Mouse (Mus musculus) midbrain, embryonic 14.5 days (tissue): ENCODE measurements around the gene Olfr727. TPM values are rescaled to one million over a fixed set of nuclear protein-coding genes. Genes with fewer than 3 reads are reported as not detected.

Experiments used
- ATAC-seq: fragments of 200-750 bp; cut with Nextera tagmentation; 2 replicates; pipeline ENCODE4 v1.8.0; 2017; ENCODE audit warnings: moderate number of reproducible peaks, moderate library complexity; ENCODE audit not compliant: low FRiP score, low TSS enrichment
- DNase-seq: peaks from one replicate; pipeline ENCODE4 v3.0.0-alpha.2; 2015
- H3K27ac ChIP-seq: fragments of 300-500 bp; sonication (generic); replicated peaks from 2 replicates; pipeline ENCODE4 v1.5.1; 2014; ENCODE audit warnings: mild to moderate bottlenecking, low read depth, low read length, moderate library complexity
- H3K27me3 ChIP-seq: fragments of 300-500 bp; sonication (generic); 2 replicates; pipeline ENCODE4 v1.6.1; 2014; ENCODE audit warnings: low read length, control low read depth, mixed read lengths; ENCODE audit not compliant: control insufficient read depth, insufficient read depth
- H3K36me3 ChIP-seq: fragments of 300-500 bp; sonication (generic); 2 replicates; pipeline ENCODE4 v1.6.1; 2014; ENCODE audit warnings: low read length, control low read depth; ENCODE audit not compliant: control insufficient read depth, insufficient read depth
- H3K4me1 ChIP-seq: fragments of 300-500 bp; sonication (generic); 2 replicates; pipeline ENCODE4 v1.6.1; 2014; ENCODE audit warnings: mild to moderate bottlenecking, antibody characterized with exemption, low read length, control low read depth; ENCODE audit not compliant: control insufficient read depth, insufficient read depth
- H3K4me2 ChIP-seq: fragments of 300-500 bp; sonication (generic); 2 replicates; pipeline ENCODE4 v1.6.1; 2014; ENCODE audit warnings: mild to moderate bottlenecking, low read length, moderate library complexity
- H3K4me3 ChIP-seq: fragments of 300-500 bp; sonication (generic); replicated peaks from 2 replicates; pipeline ENCODE4 v1.5.1; 2014; ENCODE audit warnings: low read depth, low read length
- H3K9ac ChIP-seq: fragments of 300-500 bp; sonication (generic); replicated peaks from 2 replicates; pipeline ENCODE4 v1.6.1; 2014; ENCODE audit warnings: mild to moderate bottlenecking, low read length, moderate library complexity
- H3K9me3 ChIP-seq: fragments of 300-500 bp; sonication (generic); 2 replicates; pipeline ENCODE4 v1.6.1; 2016; ENCODE audit warnings: low read length, control low read depth, mixed read lengths; ENCODE audit not compliant: control insufficient read depth
- WGBS: fragments of 180-500 bp; shearing (Covaris S2); extraction: QIAGEN DNeasy Blood & Tissue Kit; methylation state at CpG from one replicate; pipeline ENCODE4 v1.1.7; 2014; 5-methylcytosine and 5-hydroxymethylcytosine counted together
- polyA plus RNA-seq: library from polyadenylated mRNA; unstranded; fragments of >200 nt; fragmentation: Nextera tagmentation; extraction: Ambion mirVana; gene quantifications from 2 replicates; pipeline ENCODE4 v1.2.1, GENCODE M21; 2014

Olfr727 gene
- not detected in 2 replicates for polyA plus RNA-seq

DNA sequence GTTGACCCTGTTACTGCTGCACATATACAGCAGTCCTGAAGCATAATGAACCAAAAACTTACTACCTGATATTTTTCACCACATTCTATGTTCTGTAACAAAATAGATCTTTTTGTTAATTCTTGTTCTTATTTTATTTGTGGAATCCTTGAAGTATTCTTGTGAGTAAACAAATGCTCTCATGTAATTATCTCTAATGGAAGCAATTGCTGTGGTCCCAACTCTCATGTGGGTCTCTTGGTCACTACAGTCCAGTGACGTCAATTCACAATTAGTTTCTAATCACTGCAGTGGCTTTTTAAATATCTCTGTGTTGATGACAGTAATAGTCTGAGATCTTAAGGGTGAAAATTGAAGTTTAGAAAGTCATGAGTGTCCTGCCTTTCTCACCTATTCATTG is at the start of gene Olfr727:
Gene Olfr727 (plus strand): TSS at position 301 of the 400 bp plus-strand sequence.
- Histone ChIP-seq H3K27me3 (no peaks in the 10 kb centered on the region), H3K9ac (no peak within 1 kb of the TSS), H3K36me3 (no peaks in the 10 kb centered on the region), H3K4me2 (no peak within 1 kb of the TSS), H3K4me3 (no peak within 1 kb of the TSS), H3K4me1 (no peaks in the 10 kb centered on the region), H3K9me3 (no peaks in the 10 kb centered on the region), H3K27ac (no peak within 1 kb of the TSS)
- no peak for ATAC-seq
- no peak for DNase-seq
- 89% methylated on average over 1 of the region's 1 CpGs for WGBS

GRCm38 (mm10) chr14:50090853-50091252 is 32.1 kb upstream of the Olfr727 start, which contains the start of gene Olfr726:
Gene Olfr726, minus strand, starts transcription at chr14:50090953.
- no peak within 1 kb of the TSS for H3K4me3 ChIP-seq
- H3K4me2 ChIP-seq = no peak within 1 kb of the TSS
- H3K9ac ChIP-seq = no peak within 1 kb of the TSS
- no peak for DNase-seq
- no peak for ATAC-seq
- H3K27me3 ChIP-seq = no peaks in the 10 kb centered on the region
- H3K4me1 ChIP-seq = no peaks in the 10 kb centered on the region
- H3K9me3 ChIP-seq = no peaks in the 10 kb centered on the region
- H3K27ac ChIP-seq = no peak within 1 kb of the TSS
- no peaks in the 10 kb centered on the region for H3K36me3 ChIP-seq
- 72% methylated on average over 1 of the region's 1 CpGs for WGBS

DNA sequence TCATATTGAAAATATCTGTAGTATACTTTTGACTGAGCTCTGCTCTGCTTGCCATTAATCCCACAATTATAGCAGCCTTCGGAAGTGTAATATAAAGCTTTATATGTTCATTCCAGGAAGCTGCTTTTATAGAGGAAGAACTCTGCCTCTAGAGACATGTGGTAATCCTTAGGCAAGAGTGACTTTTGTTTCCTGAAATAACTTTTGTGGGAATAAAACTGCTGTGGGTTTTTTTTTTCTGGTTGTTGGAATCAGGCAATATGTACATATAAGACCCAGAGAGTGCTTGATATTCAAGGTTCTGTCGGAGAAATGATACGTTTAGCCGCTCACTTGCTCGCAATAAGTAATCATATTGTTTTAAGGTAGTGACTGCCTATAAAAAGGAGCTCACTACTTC is 19.6 kb downstream of the Olfr727 start, which contains the start of gene Olfr728:
Gene Olfr728 (minus strand): TSS at position 101 of the 400 bp plus-strand sequence.
- 95% methylated on average over 5 of the region's 5 CpGs for WGBS
- no peak within 1 kb of the TSS for H3K4me3 ChIP-seq
- DNase-seq (no peak), ATAC-seq (no peak)
- H3K9ac ChIP-seq = no peak within 1 kb of the TSS
- H3K4me2 ChIP-seq = no peak within 1 kb of the TSS
- H3K4me1 ChIP-seq = no peaks in the 10 kb centered on the region
- no peaks in the 10 kb centered on the region for H3K27me3 ChIP-seq
- no peaks in the 10 kb centered on the region for H3K36me3 ChIP-seq
- no peak within 1 kb of the TSS for H3K27ac ChIP-seq
- H3K9me3 ChIP-seq = no peaks in the 10 kb centered on the region

DNA sequence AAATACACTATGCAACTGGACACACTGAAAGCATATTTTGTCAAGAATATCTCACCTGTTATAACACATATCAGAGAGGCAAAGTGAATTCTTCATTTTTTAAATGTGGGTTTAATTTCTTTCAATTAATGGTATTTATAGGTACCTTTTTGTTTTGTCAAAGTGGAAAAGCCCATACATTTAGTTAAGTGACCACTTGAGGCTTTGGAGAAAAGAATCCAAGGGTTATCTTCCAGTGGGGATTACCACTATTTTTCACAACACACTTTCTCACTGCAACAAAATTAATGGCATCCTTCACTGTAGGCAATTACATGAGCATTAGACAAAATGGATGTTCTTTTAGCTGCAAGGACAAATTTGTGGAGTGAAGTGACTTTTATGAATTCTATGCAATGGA is 29.8 kb downstream of the Olfr727 start, which contains the start of gene Olfr729:
Gene Olfr729 (minus strand): TSS at position 101 of the 400 bp plus-strand sequence.
- H3K9me3 ChIP-seq = no peaks in the 10 kb centered on the region
- no peak within 1 kb of the TSS for H3K4me2 ChIP-seq
- no peak for ATAC-seq
- no peak for DNase-seq
- H3K36me3 ChIP-seq = no peaks in the 10 kb centered on the region
- no peak within 1 kb of the TSS for H3K27ac ChIP-seq
- H3K9ac ChIP-seq = no peak within 1 kb of the TSS
- H3K4me3 ChIP-seq = no peak within 1 kb of the TSS
- no peaks in the 10 kb centered on the region for H3K27me3 ChIP-seq
- no peaks in the 10 kb centered on the region for H3K4me1 ChIP-seq

Other genes starting within 250 kb of the Olfr727 start
- not detected in 2 replicates for gene Olfr722, start 221.2 kb upstream of the Olfr727 start, polyA plus RNA-seq
- gene Olfr723, start 191.4 kb upstream of the Olfr727 start, polyA plus RNA-seq = not detected in 2 replicates
- not detected in 2 replicates for gene Olfr724, start 159.9 kb upstream of the Olfr727 start, polyA plus RNA-seq
- not detected in 2 replicates for gene Olfr725, start 82.8 kb upstream of the Olfr727 start, polyA plus RNA-seq
- gene Olfr726, start 32.2 kb upstream of the Olfr727 start, polyA plus RNA-seq = not detected in 2 replicates
- not detected in 2 replicates for gene Olfr728, start 19.5 kb downstream of the Olfr727 start, polyA plus RNA-seq
- gene Olfr729, start 29.7 kb downstream of the Olfr727 start, polyA plus RNA-seq = not detected in 2 replicates
- gene Olfr730, start 65.0 kb downstream of the Olfr727 start, polyA plus RNA-seq = not detected in 2 replicates
- gene Olfr731, start 118.7 kb downstream of the Olfr727 start, polyA plus RNA-seq = not detected in 2 replicates
- gene Olfr732, start 161.0 kb downstream of the Olfr727 start, polyA plus RNA-seq = not detected in 2 replicates
- gene Olfr733, start 178.3 kb downstream of the Olfr727 start, polyA plus RNA-seq = not detected in 2 replicates
- gene Olfr734, start 203.6 kb downstream of the Olfr727 start, polyA plus RNA-seq = not detected in 2 replicates
- not detected in 2 replicates for gene Olfr735, start 225.7 kb downstream of the Olfr727 start, polyA plus RNA-seq
- gene Tlr11, start 234.7 kb downstream of the Olfr727 start, polyA plus RNA-seq = not detected in 2 replicates